Mouse (Mus musculus) ZHBTc4 (cell line): ENCODE data around the gene Sppl2b.
"Not testable (repeated sequence)": the region's sequence is repeated elsewhere in the genome, so short reads cannot be mapped to it uniquely, and the experiment has no call there.

Experiments used
- DNase-seq: peaks from one replicate; pipeline ENCODE4 v3.0.0-alpha.2; 2011; ENCODE audit warnings: low read depth, low spot score

Sppl2b gene

GRCm38 (mm10) chr10:80823847-80824643, 31.0 kb upstream of the Sppl2b start:
- peak; percentile 52 for DNase-seq

GRCm38 (mm10) chr10:80824827-80825226, 30.2 kb upstream of the Sppl2b start:
- DNase-seq, result no peak

GRCm38 (mm10) chr10:80826151-80827062, 28.7 kb upstream of the Sppl2b start, which contains the start of gene Oaz1:
Gene Oaz1 (plus strand): TSS chr10:80826656.
- DNase-seq, result peak; percentile 100

GRCm38 (mm10) chr10:80827063-80827869, 27.8 kb upstream of the Sppl2b start:
- DNase-seq, result no peak

- no peak for DNase-seq
Observed at GRCm38 (mm10) chr10:80827870-80828420, 27.1 kb upstream of the Sppl2b start.

GRCm38 (mm10) chr10:80828587-80828986, 26.5 kb upstream of the Sppl2b start:
- DNase-seq, result not testable (repeated sequence)

GRCm38 (mm10) chr10:80829359-80830278, 25.5 kb upstream of the Sppl2b start:
- DNase-seq, result no peak

GRCm38 (mm10) chr10:80831136-80831535, 23.9 kb upstream of the Sppl2b start:
- DNase-seq, result peak; percentile 93

GRCm38 (mm10) chr10:80832818-80833217, 22.3 kb upstream of the Sppl2b start:
- DNase-seq, result no peak

- DNase-seq, result no peak
Observed at GRCm38 (mm10) chr10:80835617-80836016, 19.5 kb upstream of the Sppl2b start.

GRCm38 (mm10) chr10:80836949-80837379, 18.1 kb upstream of the Sppl2b start:
- DNase-seq, result no peak

- DNase-seq, result no peak
Observed at GRCm38 (mm10) chr10:80837827-80838226, 17.2 kb upstream of the Sppl2b start.

GRCm38 (mm10) chr10:80838346-80838912, 16.6 kb upstream of the Sppl2b start:
- no peak for DNase-seq

GRCm38 (mm10) chr10:80839848-80840247, 15.2 kb upstream of the Sppl2b start:
- no peak for DNase-seq

- DNase-seq, result no peak
Observed at GRCm38 (mm10) chr10:80841685-80842084, 13.4 kb upstream of the Sppl2b start.

GRCm38 (mm10) chr10:80842334-80842733, 12.7 kb upstream of the Sppl2b start:
- no peak for DNase-seq

- no peak for DNase-seq
Observed at GRCm38 (mm10) chr10:80843087-80843930, 11.8 kb upstream of the Sppl2b start.

GRCm38 (mm10) chr10:80843931-80844547, 11.0 kb upstream of the Sppl2b start, which contains the start of gene Lingo3:
Gene Lingo3 (minus strand): TSS chr10:80844039.
- DNase-seq, result peak; percentile 66
